Mouse (Mus musculus): ENCODE data around the gene Phgr1.

Phgr1 gene

DNA sequence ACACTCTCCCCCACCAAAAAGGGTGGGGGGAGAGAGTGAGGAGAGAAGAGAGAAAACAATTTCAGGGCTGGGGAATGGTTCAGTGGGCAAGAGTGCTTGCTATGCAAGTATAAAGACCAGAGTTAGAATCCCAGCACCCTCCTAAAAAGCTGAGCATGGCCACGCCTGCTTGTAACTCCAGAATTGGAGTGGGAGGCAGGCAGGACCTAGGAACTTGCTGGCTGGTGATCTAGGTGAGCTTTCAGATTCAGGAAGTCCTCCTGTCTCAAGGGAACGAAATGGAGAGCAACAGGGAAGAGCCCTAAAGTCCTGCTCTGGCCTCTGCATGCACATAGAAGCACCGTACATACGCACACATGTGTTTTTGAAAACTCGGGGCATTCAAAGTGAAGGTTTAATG, 50.2 kb downstream of the Phgr1 start:
- no peak for DNase-seq (ENCODE audit: low spot score)

DNA sequence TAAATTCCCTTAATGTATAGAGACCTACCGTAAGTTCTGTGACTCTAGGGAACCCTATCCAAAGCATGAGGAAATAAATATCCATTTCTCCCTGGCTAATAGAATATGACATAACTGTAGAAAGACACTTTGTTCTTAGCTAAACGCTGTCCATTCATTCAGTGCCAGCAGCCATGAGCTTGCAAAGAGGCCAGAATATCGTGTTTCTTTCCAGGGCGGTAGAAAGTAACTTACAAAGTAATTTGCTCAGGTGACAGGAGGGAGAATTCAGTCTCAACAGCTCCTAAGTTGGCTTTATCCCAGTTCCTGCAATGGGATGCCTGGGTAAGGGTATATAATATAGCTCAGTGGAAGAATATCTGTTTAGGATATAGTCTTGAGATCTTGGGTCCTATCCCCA, 51.8 kb downstream of the Phgr1 start:
- no peak for DNase-seq (ENCODE audit: low spot score)

Data from MN1 (cell line).